ENCODE assay signal across 22 mouse cellular contexts in the genomic region with DNA sequence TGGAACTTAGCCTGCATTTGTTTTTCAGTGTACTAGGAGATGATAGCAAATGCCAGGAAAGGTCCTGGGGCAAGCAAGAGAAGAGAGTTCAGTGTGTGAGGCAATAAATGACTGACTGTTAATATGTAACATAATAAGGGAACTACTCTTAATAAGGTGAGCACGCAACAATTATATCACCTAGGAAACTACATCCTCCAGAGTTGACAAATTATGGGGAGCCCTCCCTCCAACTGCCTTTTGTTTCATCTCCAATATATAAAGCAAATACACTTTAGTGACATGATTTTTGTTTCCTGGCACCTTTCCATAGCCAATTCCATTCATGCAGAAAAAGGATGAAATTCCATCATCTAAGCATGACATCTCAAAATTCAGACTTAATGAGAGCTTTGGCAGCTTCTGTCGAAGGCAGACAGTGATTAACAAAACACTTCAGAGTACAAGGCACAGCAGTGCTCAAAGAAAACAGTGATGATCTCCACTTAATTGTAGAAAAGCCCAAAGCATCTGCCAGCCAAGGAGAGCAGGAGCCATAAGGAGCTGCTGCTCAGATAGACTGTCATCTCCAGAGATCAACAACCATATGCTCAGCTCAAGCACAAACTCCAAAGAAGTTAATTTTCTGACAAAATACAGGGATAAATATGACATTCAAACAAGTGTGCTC.
DNase-seq lines count a peak whose midpoint lies in the region; ATAC-seq lines count a peak whose summit lies in the region.
"Had no signal": no experiment of that assay in that cellular context is flagged by ENCODE, and none has a peak within 500 bp of the region (broad histone marks: within the 10 kb centered on the region; RNA-seq: fewer than 3 reads in every experiment).

No protein-coding gene starts in this region.

- H3K27ac ChIP-seq in forebrain, embryonic 15.5 days (replicated peaks), result no peak overlapping the region
- H3K27ac ChIP-seq: embryonic facial prominence, embryonic 13.5 days; heart, embryonic 10.5 days; limb, embryonic 15.5 days; midbrain, embryonic 12.5 days; neural tube, embryonic 12.5 days; stomach, postnatal 0 days had no signal

- H3K9ac ChIP-seq in forebrain, embryonic 15.5 days (replicated peaks), result no peak overlapping the region
- H3K9ac ChIP-seq: embryonic facial prominence, embryonic 13.5 days; limb, embryonic 15.5 days; liver, postnatal 0 days; midbrain, embryonic 12.5 days; neural tube, embryonic 12.5 days had no signal

- no peak overlapping the region for H3K4me3 ChIP-seq in forebrain, embryonic 15.5 days
- H3K4me3 ChIP-seq: embryonic facial prominence, embryonic 13.5 days; heart, embryonic 10.5 days; limb, embryonic 15.5 days; midbrain, embryonic 12.5 days; neural tube, embryonic 12.5 days had no signal

- peak; percentile 2 to 7 for DNase-seq in cerebellum, postnatal 10 days
- DNase-seq in cerebellum, adult 11 months, result no peak
- DNase-seq in layer of hippocampus, adult 18-20 months (ENCODE audit: low spot score in 2 of 2), result peak; percentile 11 to 32
- no peak for DNase-seq in layer of hippocampus, postnatal 10 days (ENCODE audit: low spot score in 2 of 2)
- DNase-seq in layer of hippocampus, postnatal 36 days, result peak; percentile 2 to 3
- DNase-seq in adrenal gland, adult 18-20 months (ENCODE audit: low spot score in 2 of 2), result no peak
- DNase-seq: cerebellum, adult 18-20 months; gastrocnemius, postnatal 14 days; kidney, adult 11 months; kidney, postnatal 4 days; liver, postnatal 0 days; lung, postnatal 36 days; thymus, postnatal 25 days had no signal

- peak; percentile 94 for ATAC-seq in forebrain, embryonic 15.5 days (replicated peaks)
- no peak for ATAC-seq in cerebellum, adult (ENCODE audit: insufficient number of reproducible peaks, low FRiP score, low TSS enrichment)
- ATAC-seq: liver, postnatal 0 days had no signal

- H3K9me3 ChIP-seq in forebrain, embryonic 15.5 days, result no peaks in the 10 kb centered on the region
- H3K9me3 ChIP-seq: embryonic facial prominence, embryonic 13.5 days; heart, embryonic 10.5 days; limb, embryonic 15.5 days; midbrain, embryonic 12.5 days; neural tube, embryonic 12.5 days had no signal

- WGBS in forebrain, embryonic 15.5 days, result 33% methylated on average over 2 of the region's 2 CpGs

- no peaks in the 10 kb centered on the region for H3K36me3 ChIP-seq in forebrain, embryonic 15.5 days
- H3K36me3 ChIP-seq: embryonic facial prominence, embryonic 13.5 days; heart, embryonic 10.5 days; limb, embryonic 15.5 days; midbrain, embryonic 12.5 days; neural tube, embryonic 12.5 days had no signal

- no peak overlapping the region for H3K4me2 ChIP-seq in forebrain, embryonic 15.5 days (replicated peaks)
- H3K4me2 ChIP-seq: embryonic facial prominence, embryonic 13.5 days; limb, embryonic 15.5 days; midbrain, embryonic 12.5 days; neural tube, embryonic 12.5 days had no signal

- H3K27me3 ChIP-seq in forebrain, embryonic 15.5 days, result no peaks in the 10 kb centered on the region
- H3K27me3 ChIP-seq: CH12.LX; embryonic facial prominence, embryonic 13.5 days; limb, embryonic 15.5 days; midbrain, embryonic 12.5 days; neural tube, embryonic 12.5 days had no signal

- H3K4me1 ChIP-seq in forebrain, embryonic 15.5 days, result peaks cover 3% of the 10 kb centered on the region; the same call in 1 of the 2 replicates
- H3K4me1 ChIP-seq: embryonic facial prominence, embryonic 13.5 days; heart, embryonic 10.5 days; limb, embryonic 15.5 days; midbrain, embryonic 12.5 days; neural tube, embryonic 12.5 days had no signal

Comparison
In these comparisons a context has a peak if more than half of its experiments do, and no peak if none do; other contexts are left out.
1. DNase-seq: peak in cerebellum, postnatal 10 days (2 of 2), layer of hippocampus, adult 18-20 months (2 of 2) and layer of hippocampus, postnatal 36 days (2 of 2); none in cerebellum, adult 11 months (single experiment), layer of hippocampus, postnatal 10 days (0 of 2) and adrenal gland, adult 18-20 months (0 of 2).